27 mouse cellular contexts compared by ENCODE assay signal in genomic region chr5:32697208-32697867, GRCm38 (mm10).
A peak's percentile ranks its signal among the peaks of the same experiment; 100 is the strongest.
DNase-seq lines count a peak whose midpoint lies in the region; ATAC-seq and TF ChIP-seq lines count a peak whose summit lies in the region.
"Had no signal": no experiment of that assay in that cellular context is flagged by ENCODE, and none has a peak within 500 bp of the region (broad histone marks: within the 10 kb centered on the region; RNA-seq: fewer than 3 reads in every experiment).

No protein-coding gene starts in this region.

- no peak for TF ChIP-seq CTCF in liver, adult 2 months (IDR thresholded peaks at IDR 0.05; ENCODE audit: low read depth, low read length)
- TF ChIP-seq CTCF in stomach, postnatal 0 days (IDR thresholded peaks at IDR 0.05; ENCODE audit: low read depth): no peak

- 28% methylated on average over 5 of the region's 5 CpGs for WGBS in liver, adult 2 months
- WGBS in liver, embryonic 11.5 days: 66% methylated on average over 5 of the region's 5 CpGs
- WGBS in liver, embryonic 13.5 days (ENCODE audit: insufficient replicate concordance): 63% methylated on average over 5 of the region's 5 CpGs
- WGBS in stomach, postnatal 0 days: 52% methylated on average over 5 of the region's 5 CpGs
- WGBS in heart, embryonic 12.5 days: 73% methylated on average over 5 of the region's 5 CpGs

- no peaks in the 10 kb centered on the region for H3K36me3 ChIP-seq in liver, adult 2 months (ENCODE audit: control insufficient read depth, insufficient read depth, low read length)
- no peaks in the 10 kb centered on the region for H3K36me3 ChIP-seq in liver, embryonic 11.5 days (ENCODE audit: control insufficient read depth, insufficient read depth, low read length)
- no peaks in the 10 kb centered on the region for H3K36me3 ChIP-seq in liver, embryonic 13.5 days
- no peaks in the 10 kb centered on the region for H3K36me3 ChIP-seq in stomach, postnatal 0 days (ENCODE audit: control insufficient read depth, insufficient read depth, low read length)
- no peaks in the 10 kb centered on the region for H3K36me3 ChIP-seq in heart, embryonic 12.5 days
- H3K36me3 ChIP-seq: embryonic facial prominence, embryonic 12.5 days; forebrain, embryonic 12.5 days; limb, embryonic 12.5 days; neural tube, embryonic 12.5 days had no signal

- no peaks in the 10 kb centered on the region for H3K9me3 ChIP-seq in liver, embryonic 11.5 days (ENCODE audit: control insufficient read depth, low read length)
- no peaks in the 10 kb centered on the region for H3K9me3 ChIP-seq in liver, embryonic 13.5 days (replicated peaks)
- no peaks in the 10 kb centered on the region for H3K9me3 ChIP-seq in stomach, postnatal 0 days (ENCODE audit: control insufficient read depth, low read length)
- H3K9me3 ChIP-seq in heart, embryonic 12.5 days (replicated peaks): no peaks in the 10 kb centered on the region
- H3K9me3 ChIP-seq: embryonic facial prominence, embryonic 12.5 days; forebrain, embryonic 12.5 days; limb, embryonic 12.5 days; megakaryocyte, embryonic 14.5 days; neural tube, embryonic 12.5 days had no signal

- no peak overlapping the region for H3K4me2 ChIP-seq in liver, embryonic 11.5 days
- no peak overlapping the region for H3K4me2 ChIP-seq in liver, embryonic 13.5 days
- H3K4me2 ChIP-seq in stomach, postnatal 0 days (replicated peaks; ENCODE audit: low read depth): no peak overlapping the region
- no peak overlapping the region for H3K4me2 ChIP-seq in heart, embryonic 12.5 days
- H3K4me2 ChIP-seq: embryonic facial prominence, embryonic 12.5 days; forebrain, embryonic 12.5 days; heart, embryonic 11.5 days; limb, embryonic 12.5 days; neural tube, embryonic 12.5 days had no signal

- peaks cover 6% of the 10 kb centered on the region for H3K4me1 ChIP-seq in liver, adult 2 months (ENCODE audit: control insufficient read depth, insufficient read depth, low read length)
- no peaks in the 10 kb centered on the region for H3K4me1 ChIP-seq in liver, embryonic 11.5 days (replicated peaks; ENCODE audit: control insufficient read depth, insufficient read depth, low read length)
- H3K4me1 ChIP-seq in liver, embryonic 13.5 days (replicated peaks): no peaks in the 10 kb centered on the region
- no peaks in the 10 kb centered on the region for H3K4me1 ChIP-seq in stomach, postnatal 0 days (replicated peaks; ENCODE audit: control insufficient read depth, insufficient read depth)
- H3K4me1 ChIP-seq in heart, embryonic 12.5 days (replicated peaks): peaks cover 3% of the 10 kb centered on the region; the same call in 1 of the 2 replicates
- H3K4me1 ChIP-seq: embryonic facial prominence, embryonic 12.5 days; forebrain, embryonic 12.5 days; limb, embryonic 12.5 days; megakaryocyte, embryonic 14.5 days; neural tube, embryonic 12.5 days had no signal

- TF ChIP-seq POLR2A in liver, adult 2 months (IDR thresholded peaks at IDR 0.05; ENCODE audit: extremely low read depth, insufficient read depth, low read length): no peak

- H3K27ac ChIP-seq in liver, adult 2 months (replicated peaks; ENCODE audit: insufficient read depth, low read depth, low read length): peak overlapping the region; percentile 85
- no peak overlapping the region for H3K27ac ChIP-seq in liver, embryonic 11.5 days (ENCODE audit: low read depth, low read length)
- H3K27ac ChIP-seq in liver, embryonic 13.5 days: peak overlapping the region; percentile 29
- no peak overlapping the region for H3K27ac ChIP-seq in stomach, postnatal 0 days (replicated peaks)
- H3K27ac ChIP-seq in heart, embryonic 12.5 days (ENCODE audit: poor library complexity, severe bottlenecking): no peak overlapping the region
- H3K27ac ChIP-seq: embryonic facial prominence, embryonic 12.5 days; forebrain, embryonic 12.5 days; hindbrain, postnatal 0 days; limb, embryonic 12.5 days; neural tube, embryonic 12.5 days had no signal

- H3K79me2 ChIP-seq in liver, adult 2 months (ENCODE audit: control insufficient read depth, insufficient read depth, low read length): no peaks in the 10 kb centered on the region

- no peak for TF ChIP-seq EP300 in stomach, postnatal 0 days (optimal IDR thresholded peaks at IDR 0.05)

- no peak overlapping the region for H3K4me3 ChIP-seq in liver, adult 2 months (ENCODE audit: insufficient read depth, low read depth, low read length)
- H3K4me3 ChIP-seq in liver, embryonic 11.5 days (ENCODE audit: low read depth, low read length): no peak overlapping the region
- no peak overlapping the region for H3K4me3 ChIP-seq in liver, embryonic 13.5 days (replicated peaks)
- no peak overlapping the region for H3K4me3 ChIP-seq in stomach, postnatal 0 days (ENCODE audit: low read depth, low read length)
- no peak overlapping the region for H3K4me3 ChIP-seq in heart, embryonic 12.5 days
- H3K4me3 ChIP-seq: embryonic facial prominence, embryonic 12.5 days; erythroblast, embryonic 14.5 days; forebrain, embryonic 12.5 days; limb, embryonic 12.5 days; megakaryocyte, embryonic 14.5 days; neural tube, embryonic 12.5 days had no signal

- intact Hi-C loops in heart, postnatal 25 days (cut with DNase I): no loop called here

- peak; percentile 40 for DNase-seq in heart, adult 11 months
- DNase-seq in heart, postnatal 25 days (ENCODE audit: low spot score): no peak
- DNase-seq in liver, adult 2 months (ENCODE audit: extremely low read depth, low read depth, low spot score): peak; percentile 95
- no peak for DNase-seq in liver, embryonic 11.5 days (ENCODE audit: low spot score)
- no peak for DNase-seq in liver, embryonic 13.5 days
- no peak for DNase-seq in stomach, postnatal 0 days (ENCODE audit: low spot score)
- no peak for DNase-seq in thymus, postnatal 10 days (ENCODE audit: low spot score in 2 of 2)
- DNase-seq: adrenal gland, postnatal 14 days; cerebellum, adult 2 months; cerebellum, postnatal 25 days; heart, postnatal 10 days; layer of hippocampus, postnatal 36 days; lung, adult 18-20 months; lung, postnatal 14 days; midbrain, embryonic 14.5 days; retina, postnatal 1 day; right cerebral cortex, postnatal 25 days; thymus, adult 18-20 months had no signal

- ATAC-seq in liver, embryonic 11.5 days (replicated peaks; ENCODE audit: low FRiP score): no peak
- ATAC-seq in liver, embryonic 13.5 days (ENCODE audit: low read depth): no peak
- peak; percentile 54; the same call in 1 of the 2 replicates for ATAC-seq in stomach, postnatal 0 days (ENCODE audit: low FRiP score, low TSS enrichment)
- ATAC-seq in heart, embryonic 12.5 days (ENCODE audit: insufficient number of reproducible peaks, low FRiP score): no peak
- ATAC-seq: hindbrain, postnatal 0 days had no signal

- H3K9ac ChIP-seq in liver, adult 2 months (ENCODE audit: low read depth, low read length): no peak overlapping the region
- H3K9ac ChIP-seq in liver, embryonic 11.5 days (ENCODE audit: low read depth, low read length): no peak overlapping the region
- no peak overlapping the region for H3K9ac ChIP-seq in liver, embryonic 13.5 days
- H3K9ac ChIP-seq in stomach, postnatal 0 days (ENCODE audit: low read length): no peak overlapping the region
- H3K9ac ChIP-seq in heart, embryonic 12.5 days: no peak overlapping the region
- H3K9ac ChIP-seq: embryonic facial prominence, embryonic 12.5 days; forebrain, embryonic 12.5 days; limb, embryonic 12.5 days; neural tube, embryonic 12.5 days had no signal

- H3K27me3 ChIP-seq in liver, adult 2 months (ENCODE audit: control insufficient read depth, insufficient read depth, low read length): no peaks in the 10 kb centered on the region
- no peaks in the 10 kb centered on the region for H3K27me3 ChIP-seq in liver, embryonic 11.5 days (replicated peaks; ENCODE audit: control insufficient read depth, insufficient read depth, low read length)
- H3K27me3 ChIP-seq in liver, embryonic 13.5 days: no peaks in the 10 kb centered on the region
- no peaks in the 10 kb centered on the region for H3K27me3 ChIP-seq in stomach, postnatal 0 days (ENCODE audit: control insufficient read depth, insufficient read depth, low read length)
- H3K27me3 ChIP-seq in heart, embryonic 12.5 days (replicated peaks): no peaks in the 10 kb centered on the region
- H3K27me3 ChIP-seq: embryonic facial prominence, embryonic 12.5 days; forebrain, embryonic 12.5 days; limb, embryonic 12.5 days; megakaryocyte, embryonic 14.5 days; neural tube, embryonic 12.5 days had no signal

Comparison
In these comparisons a context has a peak if more than half of its experiments do, and no peak if none do; other contexts are left out.
1. DNase-seq: peak in heart, adult 11 months (single experiment) and liver, adult 2 months (single experiment); none in heart, postnatal 25 days (single experiment), liver, embryonic 11.5 days (single experiment), liver, embryonic 13.5 days (single experiment), stomach, postnatal 0 days (single experiment) and thymus, postnatal 10 days (0 of 2).
2. H3K27ac ChIP-seq: peak in liver, adult 2 months (single experiment) and liver, embryonic 13.5 days (single experiment); none in liver, embryonic 11.5 days (single experiment), stomach, postnatal 0 days (single experiment) and heart, embryonic 12.5 days (single experiment).